Mouse (Mus musculus) spleen, adult 2 months (tissue): ENCODE data around the gene Kdelr2. TPM values are rescaled to one million over a fixed set of nuclear protein-coding genes. Genes with fewer than 3 reads are reported as not detected.

Experiments used
- DNase-seq, 2 experiments: peaks; one replicate each; pipeline versions ENCODE4 v3.0.0 to v3.0.0-alpha.2; 2012 to 2021; ENCODE audit warnings: low spot score in 2 of 2, low read depth in 1 of 2
- H3K27ac ChIP-seq: fragments of 200-500 bp; 2 replicates; pipeline ENCODE4 v1.5.1; 2012; ENCODE audit warnings: low read length, inconsistent platforms; ENCODE audit not compliant: insufficient read depth
- H3K27me3 ChIP-seq: fragments of 200-500 bp; 2 replicates; pipeline ENCODE4 v1.6.1; 2012; ENCODE audit warnings: mild to moderate bottlenecking, moderate library complexity, low read length, inconsistent platforms; ENCODE audit not compliant: control insufficient read depth, insufficient read depth
- H3K36me3 ChIP-seq: fragments of 200-500 bp; 2 replicates; pipeline ENCODE4 v1.6.1; 2012; ENCODE audit warnings: mild to moderate bottlenecking, low read length, inconsistent platforms; ENCODE audit not compliant: control insufficient read depth, insufficient read depth
- H3K4me1 ChIP-seq: fragments of 200-500 bp; 2 replicates; pipeline ENCODE4 v1.6.1; 2011; ENCODE audit warnings: inconsistent platforms; ENCODE audit not compliant: control insufficient read depth, insufficient read depth, insufficient read length
- H3K4me3 ChIP-seq: fragments of 200-500 bp; 2 replicates; pipeline ENCODE4 v1.5.1; 2011; ENCODE audit warnings: mild to moderate bottlenecking, inconsistent platforms; ENCODE audit not compliant: insufficient read depth, insufficient read length; ENCODE audit errors: extremely low read depth
- CTCF ChIP-seq: fragments of 200-500 bp; IDR thresholded peaks from 2 replicates; pipeline ENCODE4 v1.5.1; 2011; ENCODE audit warnings: mild to moderate bottlenecking, inconsistent platforms; ENCODE audit not compliant: insufficient read depth, insufficient read length, insufficient replicate concordance; ENCODE audit errors: extremely low read depth
- POLR2A ChIP-seq: fragments of 200-500 bp; IDR thresholded peaks from 2 replicates; pipeline ENCODE4 v1.6.1; 2011; ENCODE audit warnings: low read depth, low read length, inconsistent platforms
- WGBS: fragments of 180-500 bp; shearing (Covaris S2); methylation state at CpG from one replicate; pipeline ENCODE4 v1.1.7; 2018; 5-methylcytosine and 5-hydroxymethylcytosine counted together
- polyA plus RNA-seq: library from polyadenylated mRNA; depleted of rRNA; stranded (reverse); fragments of >200 nt; gene quantifications from 2 replicates; pipeline ENCODE4 v1.2.3, GENCODE M21; 2012

Gene Kdelr2
- polyA plus RNA-seq, 1 experiment: 45.1 TPM

- no peak for TF ChIP-seq CTCF
- no peak for TF ChIP-seq POLR2A
- Histone ChIP-seq H3K4me1 (no peaks in the 10 kb centered on the region; the same call in 1 of the 2 replicates), H3K27me3 (peaks cover 13% of the 10 kb centered on the region), H3K27ac (no peak overlapping the region), H3K36me3 (no peaks in the 10 kb centered on the region), H3K4me3 (no peak overlapping the region)
- no peak for DNase-seq
- WGBS: 75% methylated on average over 7 of the region's 7 CpGs
These were observed 42.2 kb upstream of the Kdelr2 start for GRCm38 (mm10) chr5:143361428-143361827.

- WGBS: 3% methylated on average over 47 of the region's 47 CpGs
- H3K27me3 ChIP-seq: peaks cover 10% of the 10 kb centered on the region
- TF ChIP-seq POLR2A (no peak), CTCF (no peak)
- no peak for DNase-seq
- H3K36me3 ChIP-seq: no peaks in the 10 kb centered on the region
- H3K4me3 ChIP-seq: no peak overlapping the region
- no peak overlapping the region for H3K27ac ChIP-seq
- no peaks in the 10 kb centered on the region for H3K4me1 ChIP-seq
These were observed 39.7 kb upstream of the Kdelr2 start for GRCm38 (mm10) chr5:143363678-143364615.

GRCm38 (mm10) chr5:143367931-143368330, 35.7 kb upstream of the Kdelr2 start:
- no peak overlapping the region for H3K27ac ChIP-seq
- H3K27me3 ChIP-seq: peaks cover 11% of the 10 kb centered on the region
- no peak overlapping the region for H3K4me3 ChIP-seq
- DNase-seq: no peak
- no peaks in the 10 kb centered on the region for H3K4me1 ChIP-seq
- no peaks in the 10 kb centered on the region for H3K36me3 ChIP-seq
- TF ChIP-seq POLR2A (no peak), CTCF (no peak)
- WGBS: 67% methylated on average over 3 of the region's 3 CpGs

- Histone ChIP-seq H3K4me3 (no peak overlapping the region), H3K27me3 (peaks cover 3% of the 10 kb centered on the region; the same call in 1 of the 2 replicates), H3K27ac (no peak overlapping the region), H3K4me1 (no peaks in the 10 kb centered on the region), H3K36me3 (no peaks in the 10 kb centered on the region)
- no peak for DNase-seq
- 5% methylated on average over 35 of the region's 36 CpGs for WGBS
- TF ChIP-seq CTCF (no peak), POLR2A (no peak)
These were observed 33.9 kb upstream of the Kdelr2 start for GRCm38 (mm10) chr5:143369611-143370255.

DNA sequence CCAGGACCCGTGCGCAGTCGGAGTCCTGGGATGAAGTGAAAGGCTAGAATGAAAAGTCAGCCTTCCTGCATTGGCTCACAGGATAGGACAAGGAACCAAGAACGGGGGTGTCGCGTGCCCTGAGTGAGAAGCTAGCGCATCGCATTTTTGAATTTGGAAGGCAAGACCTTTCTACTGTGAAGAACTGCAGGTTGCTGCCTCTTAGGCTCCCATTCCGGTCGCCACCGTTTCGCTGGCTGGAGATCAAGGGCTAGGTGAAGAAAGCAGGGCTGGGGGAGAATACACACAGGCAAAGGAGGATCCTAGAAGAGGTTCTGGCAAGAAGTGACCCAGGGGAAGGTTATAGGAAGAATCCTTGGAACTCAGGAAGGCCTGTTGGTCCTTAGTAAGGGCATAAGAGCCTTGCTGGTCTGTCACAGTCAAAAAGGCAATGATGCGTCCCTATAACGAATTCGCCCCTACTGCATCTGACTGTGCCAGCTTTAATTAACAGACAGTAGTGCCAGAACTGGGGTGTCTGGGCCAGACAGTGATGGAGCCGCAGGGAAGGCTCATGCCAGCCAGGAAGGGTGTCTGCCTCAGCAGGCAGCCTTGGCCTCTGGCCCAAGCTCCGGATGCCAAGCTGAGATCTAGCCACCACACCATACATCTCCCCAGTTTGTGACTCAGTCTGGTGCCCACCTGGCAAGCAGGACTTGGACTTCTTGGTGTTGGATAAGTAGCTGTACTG, 33.1 kb upstream of the Kdelr2 start:
- Histone ChIP-seq H3K4me3 (no peak overlapping the region), H3K4me1 (no peaks in the 10 kb centered on the region), H3K36me3 (no peaks in the 10 kb centered on the region), H3K27me3 (peaks cover 3% of the 10 kb centered on the region; the same call in 1 of the 2 replicates), H3K27ac (no peak overlapping the region)
- no peak for TF ChIP-seq CTCF
- TF ChIP-seq POLR2A: no peak
- no peak for DNase-seq
- 34% methylated on average over 17 of the region's 17 CpGs for WGBS

GRCm38 (mm10) chr5:143371146-143371510, 32.5 kb upstream of the Kdelr2 start:
- Histone ChIP-seq H3K27me3 (peaks cover 3% of the 10 kb centered on the region; the same call in 1 of the 2 replicates), H3K27ac (no peak overlapping the region), H3K4me3 (no peak overlapping the region), H3K4me1 (no peaks in the 10 kb centered on the region), H3K36me3 (no peaks in the 10 kb centered on the region)
- no peak for DNase-seq
- WGBS: 55% methylated on average over 4 of the region's 4 CpGs
- TF ChIP-seq CTCF: no peak
- TF ChIP-seq POLR2A: no peak
